Comparison of ENCODE assay signal across 26 mouse cellular contexts in the genomic region with DNA sequence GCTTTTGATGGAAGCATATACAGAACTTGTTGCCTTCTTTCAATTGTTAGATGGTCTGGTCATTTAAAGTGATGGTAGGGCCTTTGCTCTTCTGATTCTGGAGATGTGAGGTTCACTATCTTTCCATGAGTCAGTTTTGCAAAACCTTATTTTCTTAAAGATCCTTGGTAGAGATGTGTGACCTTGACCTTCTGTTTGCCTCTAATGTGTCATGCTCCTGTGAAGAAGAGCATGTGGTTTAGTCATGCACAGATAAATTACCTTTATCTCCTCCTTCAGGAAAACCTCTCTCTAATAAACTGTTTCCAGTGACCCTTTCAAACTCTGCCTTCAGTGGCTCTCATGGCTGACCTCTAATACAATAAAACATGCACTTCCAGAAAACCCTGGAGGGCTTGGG.
"Had no signal": no experiment of that assay in that cellular context is flagged by ENCODE, and none has a peak within 500 bp of the region (broad histone marks: within the 10 kb centered on the region; RNA-seq: fewer than 3 reads in every experiment).

No protein-coding gene starts in this region.

- H3K4me3 ChIP-seq: heart, adult 2 months; heart, embryonic 13.5 days; heart, embryonic 15.5 days; hindbrain, embryonic 13.5 days; hindbrain, embryonic 15.5 days; kidney, embryonic 15.5 days; layer of hippocampus, adult 2 months; left cerebral cortex, adult 2 months; limb, embryonic 10.5 days; limb, embryonic 12.5 days; liver, embryonic 13.5 days; liver, embryonic 15.5 days had no signal

- H3K27ac ChIP-seq: heart, adult 2 months; heart, embryonic 13.5 days; heart, embryonic 15.5 days; hindbrain, embryonic 13.5 days; hindbrain, embryonic 15.5 days; hindbrain, postnatal 0 days; kidney, embryonic 15.5 days; kidney, postnatal 0 days; layer of hippocampus, adult 2 months; left cerebral cortex, adult 2 months; limb, embryonic 10.5 days; limb, embryonic 12.5 days; liver, embryonic 13.5 days; liver, embryonic 15.5 days had no signal

- H3K4me1 ChIP-seq: heart, embryonic 13.5 days; heart, embryonic 15.5 days; hindbrain, embryonic 13.5 days; hindbrain, embryonic 15.5 days; kidney, embryonic 15.5 days; limb, embryonic 10.5 days; limb, embryonic 12.5 days; liver, embryonic 13.5 days; liver, embryonic 15.5 days had no signal

- DNase-seq: gastrocnemius, postnatal 14 days; gastrocnemius, postnatal 36 days; heart, adult 11 months; heart, adult 2 months; heart, postnatal 14 days; heart, postnatal 36 days; kidney, adult 11 months; kidney, adult 2 months; kidney, adult 9 months; kidney, postnatal 14 days; kidney, postnatal 36 days; liver; liver, embryonic 13.5 days; liver, postnatal 0 days had no signal
